Mouse (Mus musculus): ENCODE measurements at regions not wholly inside any gene's neighbourhood (a gene's known extent, or its start where the extent isn't known, plus 50 kb on each side); places are given as distances from the start of the nearest gene placed in this dataset.

- no peak for ATAC-seq (replicated peaks; ENCODE audit: poor library complexity)
Measured at GRCm38 (mm10) chr2:160067904-160068303, 266.1 kb downstream of the Gm826 start.

GRCm38 (mm10) chr2:160066491-160067303, 267.3 kb downstream of the Gm826 start:
- ATAC-seq (replicated peaks; ENCODE audit: poor library complexity): no peak

GRCm38 (mm10) chr2:160062148-160062937, 271.6 kb downstream of the Gm826 start:
- peak; percentile 67 for ATAC-seq (replicated peaks; ENCODE audit: poor library complexity)

GRCm38 (mm10) chr2:160060091-160060490, 273.9 kb downstream of the Gm826 start:
- peak; percentile 77 for ATAC-seq (replicated peaks; ENCODE audit: poor library complexity)

GRCm38 (mm10) chr2:160057211-160057610, 276.8 kb downstream of the Gm826 start:
- no peak for ATAC-seq (replicated peaks; ENCODE audit: poor library complexity)

GRCm38 (mm10) chr2:160054411-160054810, 279.6 kb downstream of the Gm826 start:
- no peak for ATAC-seq (replicated peaks; ENCODE audit: poor library complexity)

GRCm38 (mm10) chr2:160048286-160048685, 285.7 kb downstream of the Gm826 start:
- ATAC-seq (replicated peaks; ENCODE audit: poor library complexity): no peak

- no peak for ATAC-seq (replicated peaks; ENCODE audit: poor library complexity)
Measured at GRCm38 (mm10) chr2:160046881-160047543, 286.9 kb downstream of the Gm826 start.

GRCm38 (mm10) chr2:160044591-160044990, 289.4 kb downstream of the Gm826 start:
- ATAC-seq (replicated peaks; ENCODE audit: poor library complexity): no peak

GRCm38 (mm10) chr2:160044184-160044583, 289.8 kb downstream of the Gm826 start:
- no peak for ATAC-seq (replicated peaks; ENCODE audit: poor library complexity)

- no peak for ATAC-seq (replicated peaks; ENCODE audit: poor library complexity)
Measured at GRCm38 (mm10) chr2:160029432-160029831, 304.5 kb downstream of the Gm826 start.

GRCm38 (mm10) chr2:160028459-160028858, 305.5 kb downstream of the Gm826 start:
- no peak for ATAC-seq (replicated peaks; ENCODE audit: poor library complexity)

GRCm38 (mm10) chr2:160025911-160026310, 308.1 kb downstream of the Gm826 start:
- ATAC-seq (replicated peaks; ENCODE audit: poor library complexity): no peak

- ATAC-seq (replicated peaks; ENCODE audit: poor library complexity): no peak
Measured at GRCm38 (mm10) chr2:160021541-160021940, 312.4 kb downstream of the Gm826 start.

GRCm38 (mm10) chr2:160020876-160021275, 313.1 kb downstream of the Gm826 start:
- no peak for ATAC-seq (replicated peaks; ENCODE audit: poor library complexity)

- no peak for ATAC-seq (replicated peaks; ENCODE audit: poor library complexity)
Measured at GRCm38 (mm10) chr2:160017020-160017812, 316.7 kb downstream of the Gm826 start.

GRCm38 (mm10) chr2:160011421-160011820, 322.5 kb downstream of the Gm826 start:
- ATAC-seq (replicated peaks; ENCODE audit: poor library complexity): no peak

- no peak for ATAC-seq (replicated peaks; ENCODE audit: poor library complexity)
Measured at GRCm38 (mm10) chr2:160002695-160003094, 331.3 kb downstream of the Gm826 start.

- ATAC-seq (replicated peaks; ENCODE audit: poor library complexity): 0 out of 2 replicates have a peak, but pooled peaks have one; percentile 54
Measured at GRCm38 (mm10) chr2:160000449-160000848, 333.5 kb downstream of the Gm826 start.

GRCm38 (mm10) chr2:159997395-159997794, 336.6 kb downstream of the Gm826 start:
- ATAC-seq (replicated peaks; ENCODE audit: poor library complexity): no peak

- no peak for ATAC-seq (replicated peaks; ENCODE audit: poor library complexity)
Measured at GRCm38 (mm10) chr2:159994490-159994889, 339.5 kb downstream of the Gm826 start.

Data from megakaryocyte progenitor cell, adult 5-6 weeks (primary cell).